Mouse (Mus musculus) thymus, adult 2 months (tissue): Measurements from ENCODE around the gene Dnajc27. TPM values are rescaled to one million over a fixed set of nuclear protein-coding genes. Genes with fewer than 3 reads are reported as not detected.

ENCODE experiments used
- DNase-seq: peaks from one replicate; pipeline ENCODE4 v3.0.0; 2021
- H3K27ac ChIP-seq: fragments of 200-500 bp; 2 replicates; pipeline ENCODE4 v1.5.1; 2012; ENCODE audit warnings: low read length, control low read depth; ENCODE audit not compliant: control insufficient read depth, insufficient read depth
- H3K27me3 ChIP-seq: fragments of 200-500 bp; 2 replicates; pipeline ENCODE4 v1.6.1; 2012; ENCODE audit warnings: mild to moderate bottlenecking, low read length, moderate library complexity, mixed read lengths; ENCODE audit not compliant: control insufficient read depth, insufficient read depth
- H3K36me3 ChIP-seq: fragments of 200-500 bp; 2 replicates; pipeline ENCODE4 v1.6.1; 2012; ENCODE audit warnings: mild to moderate bottlenecking, low read length, moderate library complexity; ENCODE audit not compliant: control insufficient read depth, insufficient read depth
- H3K4me1 ChIP-seq: fragments of 200-500 bp; replicated peaks from 2 replicates; pipeline ENCODE4 v1.6.1; 2012; ENCODE audit warnings: low read length; ENCODE audit not compliant: control insufficient read depth, insufficient read depth
- H3K4me3 ChIP-seq: fragments of 200-500 bp; 2 replicates; pipeline ENCODE4 v1.5.1; 2012; ENCODE audit warnings: mild to moderate bottlenecking, low read length, control low read depth, moderate library complexity; ENCODE audit not compliant: control insufficient read depth, insufficient read depth
- CTCF ChIP-seq: fragments of 200-500 bp; IDR thresholded peaks from 2 replicates; pipeline ENCODE4 v1.5.1; 2012; ENCODE audit warnings: mild to moderate bottlenecking, control low read depth, low read length, moderate library complexity, borderline replicate concordance; ENCODE audit not compliant: control insufficient read depth, poor library complexity, insufficient read depth; ENCODE audit errors: extremely low read depth
- POLR2A ChIP-seq: fragments of 200-500 bp; IDR thresholded peaks from 2 replicates; pipeline ENCODE4 v1.6.1; 2012; ENCODE audit warnings: mild to moderate bottlenecking, low read length, control low read depth, moderate library complexity; ENCODE audit not compliant: control insufficient read depth, poor library complexity, insufficient read depth; ENCODE audit errors: extremely low read depth
- WGBS: fragments of 180-500 bp; shearing (Covaris S2); methylation state at CpG from one replicate; pipeline ENCODE4 v1.1.7; 2018; 5-methylcytosine and 5-hydroxymethylcytosine counted together
- polyA plus RNA-seq: library from polyadenylated mRNA; depleted of rRNA; stranded (reverse); fragments of >200 nt; gene quantifications from 2 replicates; pipeline ENCODE4 v1.2.3, GENCODE M21; 2012; rRNA removed

Gene Dnajc27
- polyA plus RNA-seq, 1 experiment: 8.9 TPM

DNA sequence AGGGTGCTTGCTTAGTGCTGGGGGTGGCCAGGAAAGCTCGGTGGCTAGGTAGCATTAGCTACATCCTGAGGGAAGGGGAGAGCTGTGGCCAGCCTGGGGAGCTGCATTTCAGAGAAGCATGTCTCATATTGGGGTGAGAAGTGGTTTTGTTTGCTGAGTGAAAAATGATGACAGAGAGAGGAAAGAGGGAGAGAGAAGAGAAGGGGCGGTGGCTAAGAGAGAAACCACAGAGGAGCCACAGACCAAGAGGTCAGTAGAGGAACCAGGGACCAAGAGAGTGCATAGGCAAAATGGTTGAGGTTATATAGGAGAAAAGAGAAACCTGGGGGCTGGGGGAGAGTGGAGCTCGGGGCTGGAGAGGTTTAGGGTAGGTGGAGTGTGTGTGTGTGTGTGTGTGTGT, 75.8 kb downstream of the Dnajc27 start:
- WGBS: 30% methylated on average over 3 of the region's 3 CpGs
- H3K4me3 ChIP-seq: no peak overlapping the region
- no peaks in the 10 kb centered on the region for H3K27me3 ChIP-seq
- no peak for DNase-seq
- H3K4me1 ChIP-seq: no peaks in the 10 kb centered on the region
- H3K27ac ChIP-seq: no peak overlapping the region
- TF ChIP-seq POLR2A: no peak
- TF ChIP-seq CTCF: no peak
- H3K36me3 ChIP-seq: no peaks in the 10 kb centered on the region

DNA sequence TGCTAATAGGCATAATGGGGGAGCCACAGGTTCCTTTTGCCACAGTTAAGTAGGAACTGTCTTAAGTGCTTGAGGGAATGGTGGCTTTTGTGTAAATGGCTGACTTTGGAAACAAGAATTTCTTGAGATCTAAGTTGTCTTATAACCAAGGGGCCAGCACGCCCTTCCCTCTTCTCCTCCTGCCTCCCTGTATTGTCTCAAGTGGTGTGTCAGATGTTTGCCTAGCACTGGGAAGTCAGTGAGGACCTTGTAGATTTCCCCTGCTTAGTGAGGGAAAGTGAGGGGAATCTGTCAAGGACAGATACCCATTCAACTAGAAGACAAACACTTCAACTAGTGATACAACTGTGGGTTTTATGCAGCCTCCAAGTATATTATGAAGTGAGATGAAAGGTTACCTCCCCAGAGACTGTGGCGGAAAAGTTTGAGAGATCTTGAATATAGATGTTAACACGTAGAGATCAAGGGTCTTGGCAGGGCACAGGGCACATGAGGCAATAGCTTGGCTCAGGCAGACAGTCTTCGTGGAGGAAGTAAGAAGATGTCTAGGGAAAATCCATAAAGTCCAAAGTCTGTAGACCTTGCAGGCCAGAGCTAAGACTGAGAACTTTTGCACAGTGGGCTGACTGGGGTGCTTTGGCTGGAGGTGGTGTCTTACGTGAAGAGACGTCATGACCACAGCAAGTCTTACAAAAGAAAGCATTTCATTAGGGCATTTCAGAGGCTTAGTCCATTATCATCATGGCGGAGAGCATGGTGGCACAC, 76.7 kb downstream of the Dnajc27 start:
- no peak overlapping the region for H3K4me3 ChIP-seq
- no peak for DNase-seq
- 91% methylated on average over 7 of the region's 7 CpGs for WGBS
- TF ChIP-seq POLR2A (no peak), CTCF (no peak)
- no peaks in the 10 kb centered on the region for H3K36me3 ChIP-seq
- no peaks in the 10 kb centered on the region for H3K27me3 ChIP-seq
- H3K27ac ChIP-seq: no peak overlapping the region
- no peaks in the 10 kb centered on the region for H3K4me1 ChIP-seq

Other genes starting within 250 kb of the Dnajc27 start
- gene Pomc, start 127.6 kb upstream of the Dnajc27 start, polyA plus RNA-seq: 2.7 and 3.9 TPM in 2 replicates
- gene Efr3b, start 43.7 kb upstream of the Dnajc27 start, polyA plus RNA-seq: 1.5 TPM in 2 replicates
- gene Adcy3, start 50.5 kb downstream of the Dnajc27 start, polyA plus RNA-seq: 20.8 and 25.5 TPM in 2 replicates
- gene Ptrhd1, start 151.4 kb downstream of the Dnajc27 start, polyA plus RNA-seq: 5.5 and 6.2 TPM in 2 replicates
- gene Cenpo, start 151.7 kb downstream of the Dnajc27 start, polyA plus RNA-seq: 30.9 and 33.8 TPM in 2 replicates